Mouse (Mus musculus) ES-Bruce4 (cell line): Measurements from ENCODE around the gene Golga5.

ENCODE experiments used
- CTCF ChIP-seq: IDR thresholded peaks from one replicate; pipeline ENCODE4 v1.8.1; 2011; ENCODE audit warnings: low read depth, low read length
- POLR2A ChIP-seq: IDR thresholded peaks from one replicate; pipeline ENCODE4 v1.8.1; 2011; ENCODE audit warnings: low read length; ENCODE audit not compliant: insufficient read depth

DNA sequence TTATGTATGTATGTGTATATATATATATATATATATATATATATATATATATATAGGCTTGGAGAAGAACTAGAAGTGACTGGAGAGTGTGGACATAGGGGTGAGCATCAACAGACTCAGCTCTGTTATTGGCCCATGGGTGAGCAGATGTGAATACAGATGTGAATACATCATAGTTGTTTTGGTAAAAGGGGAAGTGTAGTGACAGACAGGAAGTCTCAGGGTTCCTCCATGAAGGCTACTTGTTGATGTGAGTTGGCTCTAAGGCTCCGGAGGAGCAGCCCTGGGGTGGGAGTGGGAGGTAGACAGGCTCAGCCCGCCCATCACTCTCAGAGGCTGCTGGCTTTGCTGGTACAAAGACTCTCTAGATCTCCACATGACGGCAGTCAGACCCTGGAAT is 55.3 kb downstream of the Golga5 start:
- TF ChIP-seq CTCF (no peak), POLR2A (no peak)
